Mouse (Mus musculus): ENCODE results near the gene Prkar1a.

DNA sequence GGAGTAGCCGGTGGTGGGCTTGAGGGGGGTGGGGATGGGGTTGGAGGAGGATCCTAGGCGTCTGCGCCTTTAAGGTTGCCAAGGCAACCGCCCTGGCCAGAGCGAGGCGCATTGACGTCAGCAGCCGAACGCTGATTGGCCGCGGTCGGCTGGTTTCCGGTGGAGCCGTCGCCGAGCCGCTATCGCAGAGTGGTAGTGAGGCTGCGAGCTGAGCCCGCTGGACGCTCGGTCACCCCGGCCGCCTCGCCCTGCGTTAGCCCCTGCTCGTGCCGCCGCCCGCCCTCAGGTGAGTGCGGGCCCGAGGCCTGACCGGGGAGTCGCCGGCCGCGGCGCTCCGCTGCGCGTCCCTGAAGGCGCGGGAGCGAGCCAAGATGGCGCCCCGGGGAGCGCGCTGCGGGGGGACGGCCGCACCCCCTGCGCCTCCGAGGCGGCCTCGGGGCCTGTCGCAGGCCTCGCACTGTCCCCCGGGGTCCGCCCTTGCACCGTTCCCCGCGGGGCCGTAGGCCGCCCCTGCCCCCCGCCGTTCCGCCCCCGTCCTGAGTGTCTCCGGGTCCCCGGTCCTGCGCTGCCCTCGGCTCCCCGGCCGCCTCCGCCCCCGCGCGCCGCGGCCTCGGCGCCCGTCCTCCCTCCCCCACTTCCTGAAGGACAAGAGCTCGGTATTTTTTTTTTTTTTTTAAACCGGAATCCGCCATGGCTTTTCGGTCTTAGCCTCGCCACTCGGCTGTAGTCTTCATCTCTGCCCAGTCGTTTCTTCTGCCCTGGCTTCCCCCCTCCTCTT lies 1.8 kb downstream of the Prkar1a start:
- TF ChIP-seq CTCF (IDR thresholded peaks at IDR 0.05; ENCODE audit: low read depth) (no peak), EP300 (IDR thresholded peaks at IDR 0.05; ENCODE audit: low read depth) (no peak)
